Mouse (Mus musculus) monocyte, adult 5-6 weeks (primary cell): ENCODE measurements around the gene Phgdh. TPM values are rescaled to one million over a fixed set of nuclear protein-coding genes. Genes with fewer than 3 reads are reported as not detected.

Source experiments
- ATAC-seq: fragments of 153-309, 156-312 bp; replicated peaks from 2 replicates; pipeline ENCODE4 v1.8.0; 2017; ENCODE audit warnings: mild to moderate bottlenecking; ENCODE audit not compliant: low TSS enrichment, insufficient number of reproducible peaks, severe bottlenecking, poor library complexity, low FRiP score
- total RNA-seq: library from RNA; stranded (forward); fragments of 200-1000, 200-491, 200-594 nt; gene quantifications from 3 replicates; pipeline ENCODE4 v1.2.3, GENCODE M21; 2017

Phgdh gene
- total RNA-seq, 1 experiment from 2014 or later, result 9.0 TPM

GRCm38 (mm10) chr3:98355344-98356025 is 15.7 kb upstream of the Phgdh start:
- no peak for ATAC-seq

DNA sequence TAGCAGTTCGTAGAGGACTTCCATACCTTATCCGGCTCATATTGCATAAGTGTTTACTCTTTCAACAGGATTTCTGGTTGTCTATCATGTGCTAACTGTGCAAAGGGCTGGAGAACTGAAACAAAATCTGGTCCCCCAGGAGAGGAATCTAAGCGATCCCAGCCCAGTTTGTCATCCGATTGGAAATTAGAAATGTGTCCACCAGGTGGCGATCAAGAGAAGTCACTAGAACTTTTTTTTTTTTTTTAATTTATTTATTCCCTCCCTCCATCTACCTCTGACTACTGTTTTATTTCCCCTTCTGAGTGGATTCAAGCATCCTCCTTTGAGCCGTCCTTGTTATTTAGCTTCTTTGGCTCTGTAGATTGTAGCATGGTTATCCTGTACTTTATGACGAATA is 14.1 kb upstream of the Phgdh start:
- ATAC-seq, result no peak

DNA sequence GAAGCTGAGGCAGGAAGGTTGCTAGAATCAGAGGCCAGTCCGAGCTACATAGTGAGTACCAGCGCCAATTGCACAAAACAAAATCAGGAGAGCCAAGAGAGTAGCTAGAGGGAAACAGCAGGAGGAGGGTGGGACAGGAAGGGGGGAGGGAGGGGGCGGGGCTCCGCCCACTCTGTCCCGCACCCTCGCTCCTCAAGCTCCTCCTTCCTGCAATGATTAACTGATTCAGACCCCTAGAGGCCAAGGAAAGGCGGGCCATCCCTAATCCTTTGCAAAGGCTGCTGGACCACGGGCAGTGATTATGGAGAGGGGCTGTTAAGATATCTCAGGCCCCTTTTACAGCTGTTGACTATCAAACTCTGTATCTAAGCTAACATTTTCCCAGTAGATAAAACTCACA is 8.9 kb upstream of the Phgdh start:
- ATAC-seq, result no peak

DNA sequence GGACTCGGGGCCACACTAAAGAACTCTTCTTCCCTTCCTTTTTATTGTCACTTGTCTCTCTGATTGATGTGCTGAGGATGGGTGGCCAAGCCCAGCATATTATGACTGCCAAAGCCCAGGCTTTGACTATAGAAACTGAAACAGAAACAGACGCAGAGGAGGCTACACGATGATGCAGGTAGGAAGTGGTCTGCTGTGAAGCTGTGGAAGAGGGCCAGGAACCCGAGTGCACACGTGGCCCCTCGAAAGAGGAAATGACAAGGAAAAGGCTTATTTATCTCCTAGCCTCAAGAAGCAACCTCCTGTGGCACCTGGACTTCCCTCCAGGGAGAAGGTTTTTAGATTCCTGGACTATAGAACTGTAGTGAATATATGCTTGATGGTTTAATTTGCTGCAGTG is 8.3 kb upstream of the Phgdh start:
- peak; percentile 82 for ATAC-seq

DNA sequence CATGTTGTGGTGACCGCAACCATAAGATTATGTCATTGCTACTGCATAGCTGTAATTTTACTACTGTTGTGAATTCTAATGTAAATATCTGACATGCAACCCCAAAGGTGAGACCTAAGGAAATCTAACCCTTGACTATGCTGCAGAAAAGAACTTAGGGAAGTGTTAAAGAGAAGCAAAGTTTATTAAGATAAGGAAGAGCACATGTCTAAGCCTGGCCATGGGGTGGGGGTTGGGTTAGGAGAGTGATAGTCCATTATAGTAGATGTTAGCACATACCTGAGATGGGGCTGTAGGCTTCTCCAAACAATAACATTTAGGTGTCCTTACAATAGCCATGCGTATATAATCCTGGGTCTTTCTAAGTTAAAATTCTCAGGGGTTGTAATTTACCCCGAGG is 3.4 kb upstream of the Phgdh start:
- ATAC-seq, result no peak

DNA sequence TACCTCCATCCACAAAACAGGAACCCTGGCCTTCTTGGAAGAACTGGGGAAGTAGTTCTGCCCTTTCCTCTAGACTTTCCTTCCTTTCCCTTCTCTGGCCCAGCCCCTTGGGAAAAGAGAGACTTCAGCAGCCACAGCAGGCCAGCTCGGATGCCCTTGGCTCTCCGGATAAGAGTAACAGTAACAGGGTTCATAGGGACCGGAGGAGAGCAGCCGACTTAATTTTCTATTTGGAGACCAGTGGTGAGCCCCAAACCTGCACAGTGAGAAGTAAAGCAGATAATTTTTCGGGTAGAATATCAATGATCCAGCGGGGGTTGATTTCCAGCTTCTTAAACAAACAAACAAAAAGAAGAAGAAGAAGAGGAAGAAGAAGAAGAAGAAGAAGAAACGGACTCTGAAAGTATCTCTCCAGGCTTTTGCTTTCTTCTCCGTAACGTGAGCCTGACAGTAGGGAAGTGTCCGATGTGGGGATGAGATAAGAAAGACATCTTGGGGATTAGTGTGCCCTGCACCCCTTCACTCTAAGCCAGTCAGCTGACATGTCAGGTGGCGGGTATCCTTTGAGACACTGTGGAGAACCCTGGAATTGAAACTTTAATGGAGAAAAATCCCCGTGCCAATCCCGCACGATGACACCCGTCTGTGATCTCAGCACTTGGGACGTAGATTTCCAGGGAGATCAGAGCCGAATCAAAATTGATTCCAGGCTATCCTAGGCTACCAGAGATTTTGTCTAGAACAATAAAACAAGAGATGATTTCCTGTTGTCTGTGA is 1.2 kb upstream of the Phgdh start:
- no peak for ATAC-seq

DNA sequence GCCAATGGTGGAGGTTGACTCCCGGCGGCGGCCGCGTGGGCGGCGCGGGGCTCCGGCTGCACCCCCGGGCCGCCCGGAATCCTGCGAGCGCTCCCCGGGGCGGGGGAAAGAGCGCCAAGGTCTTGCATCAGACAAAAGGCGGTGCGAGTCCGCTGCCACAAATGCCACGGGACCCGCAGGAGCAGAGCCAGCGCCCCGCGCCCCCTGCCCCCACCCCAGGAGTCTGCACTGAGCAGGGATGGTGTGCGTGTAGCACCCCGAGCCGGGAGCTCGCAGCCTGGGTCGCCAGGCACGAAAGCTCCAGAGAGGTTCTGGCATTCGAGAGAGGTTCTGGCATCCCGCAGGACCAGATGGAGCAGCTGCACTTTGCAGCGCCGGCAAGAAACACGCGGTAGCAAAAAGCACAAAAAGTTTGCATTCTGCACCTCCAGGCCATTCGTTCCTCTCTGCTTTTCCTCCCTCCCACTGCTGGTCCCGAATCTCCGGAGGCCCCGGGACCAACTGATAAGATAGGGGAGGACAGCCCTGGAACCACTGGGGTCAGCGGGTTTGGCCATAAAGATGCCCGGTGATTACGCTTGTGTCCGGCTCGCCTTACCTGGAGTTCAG is 589 bp downstream of the Phgdh start:
- ATAC-seq, result no peak

DNA sequence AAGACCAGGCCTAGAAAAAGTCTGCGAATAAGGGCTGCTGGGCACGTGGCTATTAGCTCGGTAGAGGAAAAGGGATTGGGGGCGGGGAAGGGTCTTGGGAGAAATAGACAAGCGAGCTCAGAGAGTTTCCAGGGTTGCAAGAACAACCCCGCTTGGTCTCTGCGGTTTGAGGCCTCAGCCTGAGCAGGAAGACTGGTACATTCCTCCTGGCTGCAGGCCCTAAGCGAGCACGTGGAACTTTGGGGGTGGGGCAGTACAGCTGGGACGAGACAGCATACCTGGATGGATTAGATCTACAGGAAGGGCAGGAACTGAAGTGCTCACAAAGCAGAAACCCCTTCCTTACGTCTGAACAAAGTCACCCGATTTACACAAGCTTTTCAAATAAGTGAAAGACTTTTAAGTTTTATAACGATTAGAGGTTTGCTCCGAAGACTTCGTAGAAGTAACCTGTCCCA is 1.2 kb downstream of the Phgdh start:
- ATAC-seq, result no peak

DNA sequence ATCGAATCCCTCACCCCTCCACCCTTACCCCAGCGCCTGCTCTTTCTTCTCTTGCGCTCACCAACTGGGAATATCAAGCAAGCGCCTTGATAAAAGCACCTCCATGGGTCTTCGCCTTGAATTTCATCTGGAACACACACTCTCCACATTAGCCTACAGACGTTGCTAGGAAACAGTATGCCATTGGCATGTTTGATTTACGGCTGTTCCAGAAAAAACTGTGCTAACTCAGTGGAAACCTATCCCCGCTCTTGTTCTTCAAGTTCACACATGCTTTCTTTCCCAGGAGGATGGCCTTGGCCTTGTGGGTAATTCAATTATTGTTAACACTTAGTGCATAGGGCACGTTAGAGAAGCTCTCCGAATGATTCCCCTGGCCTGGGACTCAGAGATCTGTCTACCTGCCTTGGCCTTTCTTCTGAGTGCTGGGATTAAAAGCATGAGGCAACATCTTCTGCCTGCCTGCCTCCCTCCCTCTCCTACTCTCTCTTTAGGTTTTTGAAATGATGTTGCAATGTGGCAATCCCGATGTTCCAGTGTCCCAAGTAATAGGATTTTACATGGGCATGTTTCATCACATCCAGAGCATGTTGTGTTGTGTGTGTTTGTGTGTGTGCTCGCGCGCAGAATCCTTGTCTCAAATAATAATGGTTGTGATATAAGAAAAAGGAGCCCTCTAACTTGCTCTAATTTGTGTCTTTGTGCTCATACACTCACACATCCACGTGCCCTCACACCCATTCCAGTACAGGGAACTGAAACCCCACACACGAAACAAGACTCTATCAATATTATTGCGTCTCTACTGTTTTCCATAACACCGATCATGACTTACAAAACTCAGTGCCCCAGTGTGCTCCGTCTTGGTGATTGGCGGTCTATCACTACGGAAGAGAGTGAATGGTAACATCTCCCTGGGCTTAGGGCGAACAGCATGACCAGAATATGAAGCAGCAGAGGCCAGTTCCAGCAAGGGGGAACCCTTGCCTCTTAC is 2.8 kb downstream of the Phgdh start:
- ATAC-seq, result peak; percentile 27; the same call in 1 of the 2 replicates

DNA sequence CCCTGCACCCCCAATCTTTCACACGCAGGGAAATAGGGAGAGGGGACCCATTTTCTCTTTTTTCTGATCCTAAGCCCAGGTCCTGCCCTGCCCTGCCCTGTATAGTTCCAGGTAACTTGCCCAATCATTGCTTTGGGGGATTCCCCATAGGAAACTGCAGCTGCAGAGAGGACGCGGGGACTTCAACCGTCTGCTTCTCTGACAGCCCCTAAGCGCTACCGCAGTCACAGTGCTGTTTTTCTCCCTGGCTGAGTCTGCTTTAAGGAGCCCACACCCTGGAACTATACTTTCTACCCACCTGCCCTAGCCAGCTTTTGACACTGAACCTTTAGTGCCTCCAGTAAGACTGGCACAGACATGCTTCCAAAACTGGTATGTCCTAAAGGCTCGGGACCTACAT is 3.9 kb downstream of the Phgdh start:
- ATAC-seq, result no peak

DNA sequence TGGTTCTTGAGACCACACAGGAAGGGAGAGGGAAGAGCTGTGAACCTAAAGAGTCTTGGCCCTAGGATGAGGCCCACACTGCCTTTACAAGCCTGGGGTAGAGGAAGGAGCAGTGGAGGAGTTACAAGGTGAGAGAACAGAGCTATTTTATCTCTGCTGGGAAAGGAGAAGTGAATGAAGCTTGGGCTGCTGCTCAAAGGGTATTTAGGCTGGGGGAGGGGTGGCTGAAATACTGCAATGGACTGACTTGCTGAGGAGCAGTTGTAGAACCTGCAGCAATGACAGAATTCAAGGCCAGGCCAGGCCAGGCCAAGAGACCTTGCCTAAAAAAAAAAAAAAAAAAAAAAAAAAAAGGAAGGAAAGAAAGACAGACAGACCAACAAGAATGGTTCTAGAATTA is 4.5 kb downstream of the Phgdh start:
- no peak for ATAC-seq

DNA sequence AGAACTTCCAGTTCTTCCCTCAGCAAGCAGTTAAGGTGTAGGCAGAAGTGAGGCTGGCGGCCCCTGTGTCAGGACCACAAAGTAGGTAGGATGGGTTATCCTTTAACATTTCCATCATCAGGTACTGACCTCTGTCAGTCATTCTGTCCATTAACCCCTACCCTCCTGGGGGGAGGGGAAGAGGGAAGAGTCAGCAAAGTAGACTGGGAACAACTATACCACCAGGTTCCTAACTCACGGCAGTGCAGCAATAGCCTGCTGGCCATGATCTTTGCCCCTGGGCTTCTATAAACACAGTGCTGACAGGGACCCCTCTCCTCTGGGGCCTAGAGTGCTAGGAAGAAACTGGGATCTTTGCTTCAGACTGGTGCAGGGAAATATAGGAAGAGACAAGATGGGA is 5.8 kb downstream of the Phgdh start:
- ATAC-seq, result no peak

- ATAC-seq, result no peak
Observed at GRCm38 (mm10) chr3:98324235-98324634, 15.6 kb downstream of the Phgdh start.

GRCm38 (mm10) chr3:98322209-98322608 is 17.6 kb downstream of the Phgdh start:
- ATAC-seq, result no peak

GRCm38 (mm10) chr3:98319190-98319589 is 20.6 kb downstream of the Phgdh start:
- ATAC-seq, result no peak

DNA sequence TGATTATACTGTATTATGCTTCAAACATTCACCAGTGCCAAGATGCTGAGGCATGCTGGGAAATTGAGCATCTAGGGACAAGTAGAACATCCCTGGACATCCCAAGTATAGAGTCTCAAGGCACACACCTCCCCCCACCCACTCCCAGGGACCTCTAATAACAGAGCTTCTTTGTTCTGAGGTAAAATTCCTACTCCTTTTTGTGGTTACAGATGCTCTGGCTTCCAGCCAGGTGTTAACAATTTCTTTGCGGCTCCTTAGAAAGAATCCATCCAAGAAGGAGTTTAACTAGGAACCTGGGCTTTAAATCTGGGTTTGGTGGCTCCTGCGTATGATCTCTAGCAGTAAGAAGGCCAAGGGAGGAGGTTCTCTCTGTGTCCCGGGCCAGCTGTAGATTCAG is 22.6 kb downstream of the Phgdh start:
- no peak for ATAC-seq

DNA sequence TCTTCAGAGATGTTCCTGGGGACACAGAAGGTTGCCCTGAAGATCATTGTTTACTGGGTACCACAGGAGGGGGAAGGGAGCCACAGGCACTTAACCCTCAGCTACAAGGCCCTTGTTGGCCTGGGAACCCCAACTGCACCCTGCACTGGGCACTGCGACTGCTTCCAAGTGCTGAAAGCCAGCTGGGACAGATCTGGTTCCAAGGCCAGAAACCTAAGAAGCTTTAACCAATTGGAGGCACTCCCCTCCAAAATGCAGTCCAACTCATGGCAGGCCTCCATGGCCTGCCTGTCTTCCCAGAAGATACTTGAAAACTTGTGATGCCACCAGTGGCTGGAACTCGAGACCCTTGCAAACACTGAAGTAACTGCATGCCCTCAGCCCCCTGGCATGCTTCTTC is 24.6 kb downstream of the Phgdh start:
- ATAC-seq, result no peak

- ATAC-seq, result no peak; the same call in 1 of the 2 replicates
Observed at GRCm38 (mm10) chr3:98313294-98314155, 26.3 kb downstream of the Phgdh start.
